Mouse (Mus musculus) liver (tissue): ENCODE measurements at regions not wholly inside any gene's neighbourhood (a gene's known extent, or its start where the extent isn't known, plus 50 kb on each side); places are given as distances from the start of the nearest gene placed in this dataset.

Source experiments
- DNase-seq: peaks from one replicate; pipeline ENCODE4 v3.0.0-alpha.2; 2020; ENCODE audit warnings: mixed read lengths

- no peak for DNase-seq
Observed at GRCm38 (mm10) chr3:9200156-9200555, 409.7 kb downstream of the Zfp704 start.

DNA sequence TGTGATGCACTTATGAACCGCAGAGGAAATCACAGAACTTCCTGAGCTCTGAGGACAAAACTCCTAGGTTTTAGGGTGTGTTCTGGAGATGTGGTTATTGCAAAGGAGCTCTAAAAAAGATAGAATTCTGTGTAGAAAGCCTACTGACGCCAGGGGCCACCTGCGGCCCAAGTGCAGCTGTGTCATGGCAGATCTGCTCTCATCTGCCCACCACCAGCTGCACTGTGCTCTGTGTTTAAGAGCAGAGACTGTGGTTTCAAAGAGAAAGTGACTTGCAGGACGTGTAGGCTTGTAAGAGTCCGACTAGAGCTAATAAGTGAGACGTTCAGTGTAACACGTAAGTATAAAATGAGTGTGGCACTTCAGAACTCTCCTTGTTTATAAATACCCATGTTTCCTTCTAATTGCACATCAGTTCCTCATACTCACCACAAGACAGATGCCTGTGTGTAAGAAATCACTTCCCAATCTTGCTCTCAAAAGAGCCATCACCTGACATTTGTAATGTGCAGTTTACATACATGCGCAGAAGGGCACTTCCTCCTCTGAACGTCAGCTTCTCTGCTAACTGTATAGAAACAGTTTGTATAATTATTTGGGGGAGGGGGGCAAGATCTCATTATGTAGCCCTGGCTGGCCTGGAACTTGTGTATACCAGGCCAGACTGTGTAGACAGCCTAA is 411.1 kb downstream of the Zfp704 start:
- DNase-seq, result no peak

DNA sequence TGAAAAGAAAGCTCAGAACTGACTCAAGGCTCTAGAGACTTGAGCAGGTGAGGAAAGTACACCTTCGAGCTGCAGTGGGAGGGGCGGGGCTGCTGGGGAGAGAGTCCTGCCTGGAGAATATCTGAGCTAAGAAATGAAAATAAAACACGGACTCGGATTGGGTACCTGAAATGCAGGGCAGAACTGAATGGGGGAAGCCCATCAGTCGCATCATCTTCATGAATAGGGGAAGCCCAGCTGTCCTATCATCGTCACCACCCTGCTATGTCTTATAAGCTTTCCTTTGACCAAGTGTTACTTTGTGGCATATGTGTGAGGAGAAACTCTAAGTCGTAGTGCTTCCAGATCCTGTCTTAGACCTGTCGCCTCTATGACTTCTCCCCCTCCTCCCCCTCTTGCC is 414.1 kb downstream of the Zfp704 start:
- no peak for DNase-seq

DNA sequence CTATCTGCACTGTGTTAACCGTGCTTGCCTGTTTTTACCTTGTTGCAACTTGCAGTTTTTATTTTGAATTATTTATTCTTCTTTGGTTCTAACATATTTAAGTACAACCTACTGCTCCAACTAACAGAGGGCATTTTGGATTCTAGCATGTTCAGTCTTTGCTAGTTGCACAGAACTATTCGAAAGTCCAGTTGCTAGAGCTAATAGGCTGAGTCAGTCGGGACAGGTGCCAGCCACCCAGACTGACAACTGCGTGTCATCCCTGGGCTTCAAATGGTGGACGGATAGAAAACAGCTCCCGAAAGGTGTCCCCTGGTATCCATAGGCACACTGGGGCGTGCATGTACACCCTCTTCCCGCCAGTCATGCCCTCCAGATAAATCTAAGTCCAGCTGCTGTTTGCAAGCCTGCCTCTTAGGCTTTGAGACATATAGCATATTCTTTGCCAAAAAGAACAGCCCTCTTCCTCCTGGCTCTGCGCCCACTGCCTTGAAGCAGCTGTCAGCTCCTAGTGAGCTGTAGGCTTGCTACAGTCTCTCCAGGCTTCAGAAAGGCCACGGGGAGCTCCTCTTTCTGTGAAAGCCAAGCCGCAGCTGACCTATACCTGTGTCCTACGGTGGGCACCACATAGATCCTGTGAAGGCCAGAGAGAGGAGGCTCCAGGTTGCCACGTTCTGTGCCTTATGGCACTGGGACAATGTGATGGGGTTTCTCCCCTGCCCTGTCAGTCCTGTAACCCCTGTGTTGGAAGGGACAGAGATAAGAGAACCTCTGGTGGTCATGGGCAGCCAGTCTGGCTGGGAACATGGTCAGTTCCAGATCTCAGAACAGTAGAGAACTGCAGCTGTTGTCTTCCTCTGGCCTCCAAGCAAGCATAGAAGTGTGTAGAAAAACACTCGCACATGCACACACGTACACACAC is 420.3 kb downstream of the Zfp704 start:
- DNase-seq, result peak; percentile 26

GRCm38 (mm10) chr3:9186364-9187120 is 423.3 kb downstream of the Zfp704 start:
- no peak for DNase-seq

- no peak for DNase-seq
Observed at GRCm38 (mm10) chr3:9181576-9181975, 428.3 kb downstream of the Zfp704 start.

GRCm38 (mm10) chr3:9179641-9180040 is 430.2 kb downstream of the Zfp704 start:
- no peak for DNase-seq

DNA sequence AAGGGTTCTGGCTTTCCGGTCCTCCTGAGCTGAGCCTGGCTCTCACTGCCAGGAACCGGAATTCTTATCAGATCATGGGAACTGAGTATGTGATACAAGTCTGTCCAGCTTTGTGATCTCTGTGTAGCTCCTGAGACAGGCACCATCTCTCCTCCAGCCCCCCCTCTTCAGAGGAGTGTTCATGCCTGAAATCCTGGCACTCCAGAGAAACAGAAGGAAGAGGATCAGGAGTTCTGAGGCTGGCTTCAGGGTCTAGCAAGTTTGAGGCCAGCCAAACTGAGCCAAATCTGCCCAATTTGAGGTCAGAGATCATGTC is 435.4 kb downstream of the Zfp704 start:
- no peak for DNase-seq

DNA sequence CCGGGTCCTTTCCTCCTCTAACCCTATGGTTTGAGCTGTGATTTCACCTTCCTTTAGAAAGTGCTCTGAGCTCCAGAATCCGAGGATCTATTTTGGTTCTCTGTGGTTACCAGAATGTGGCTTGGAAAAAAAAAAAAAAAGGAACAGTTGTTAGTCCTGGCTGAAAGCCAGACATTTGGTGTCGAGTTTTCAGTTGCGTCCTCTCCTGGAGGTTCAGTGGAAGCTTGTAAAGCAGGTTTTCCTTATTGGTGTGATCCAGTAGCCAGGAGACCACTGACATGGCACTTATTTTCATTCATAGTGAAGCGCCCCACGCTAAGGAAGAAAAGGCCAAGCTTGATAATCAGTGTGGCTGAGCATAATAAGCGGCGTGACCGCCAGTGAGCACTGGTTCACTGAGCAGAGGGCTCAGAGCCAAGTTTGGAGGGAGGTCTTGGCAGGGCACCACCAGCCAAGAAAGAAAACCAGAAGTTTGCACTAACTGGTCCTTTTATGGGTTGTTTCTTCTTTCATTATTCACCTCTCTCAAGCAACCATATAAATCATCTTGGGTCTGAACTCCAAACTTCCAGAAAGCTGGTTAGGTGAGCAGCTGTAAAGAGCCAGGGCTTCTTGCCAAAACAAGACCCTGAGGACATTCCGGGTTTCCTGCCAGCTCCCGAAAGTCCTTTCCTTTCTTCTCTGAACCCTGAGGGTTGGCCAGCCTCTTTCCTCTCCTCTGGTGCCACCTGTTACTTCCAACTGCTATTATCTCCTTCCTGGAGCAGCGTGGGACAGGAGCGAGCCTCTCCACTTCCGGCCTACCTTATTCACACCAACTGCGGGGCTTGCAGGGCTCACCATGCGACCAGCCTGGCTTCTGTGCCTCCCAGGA is 436.0 kb downstream of the Zfp704 start:
- no peak for DNase-seq

DNA sequence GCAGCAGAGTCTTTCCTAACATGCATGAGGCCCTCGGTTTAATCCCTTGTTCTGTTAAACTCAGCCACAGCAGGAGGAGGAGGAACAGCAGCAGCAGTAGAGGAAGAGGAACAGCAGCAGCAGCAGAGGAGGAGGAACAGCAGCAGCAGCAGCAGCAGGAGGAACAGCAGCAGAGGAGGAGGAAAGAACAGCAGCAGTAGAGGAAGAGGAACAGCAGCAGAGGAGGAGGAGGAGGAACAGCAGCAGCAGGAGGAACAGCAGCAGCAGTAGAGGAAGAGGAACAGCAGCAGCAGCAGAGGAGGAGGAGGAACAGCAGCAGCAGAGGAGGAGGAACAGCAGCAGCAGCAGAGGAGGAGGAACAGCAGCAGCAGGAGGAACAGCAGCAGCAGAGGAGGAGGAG is 437.9 kb downstream of the Zfp704 start:
- no peak for DNase-seq

DNA sequence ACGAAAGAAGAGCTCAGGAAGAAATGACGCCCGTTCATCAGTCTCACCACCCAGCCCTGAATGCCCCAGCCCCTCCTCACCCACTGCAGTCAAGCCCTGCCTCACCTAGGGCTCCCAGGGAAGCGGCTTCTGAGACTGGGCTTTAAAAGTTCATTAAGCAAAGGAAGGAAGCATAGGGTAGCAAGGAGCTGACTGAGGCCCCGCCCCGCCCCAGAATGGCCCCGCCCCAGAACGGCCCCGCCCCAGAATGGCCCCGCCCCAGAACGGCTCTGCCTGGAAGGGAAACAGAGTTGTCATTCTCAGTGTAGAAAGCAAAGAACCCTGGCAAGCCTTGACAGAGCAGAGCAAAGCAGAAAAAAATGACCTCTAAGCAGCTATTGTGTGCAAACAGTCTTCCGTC is 440.9 kb downstream of the Zfp704 start:
- DNase-seq, result peak; percentile 29

DNA sequence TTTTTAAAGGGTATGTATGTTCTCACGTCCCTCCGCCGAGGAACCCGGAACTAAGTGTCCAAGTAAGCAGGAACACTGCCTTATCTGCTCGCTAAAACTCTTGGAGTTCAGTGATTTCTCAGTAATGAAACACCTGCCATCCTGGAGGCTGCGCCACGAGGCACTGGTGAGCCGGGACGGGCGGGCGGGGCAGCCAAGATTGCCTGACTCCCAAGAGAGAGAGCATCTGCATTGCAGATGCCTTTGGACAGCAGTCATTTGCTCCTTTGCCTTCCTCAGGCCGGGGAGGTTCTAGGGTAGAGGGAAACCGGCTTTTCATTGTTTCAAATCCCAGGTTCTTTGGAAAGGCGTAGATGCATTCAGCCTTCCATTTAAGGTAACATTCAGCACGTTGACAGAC is 450.8 kb downstream of the Zfp704 start:
- DNase-seq, result no peak

- no peak for DNase-seq
Observed at GRCm38 (mm10) chr3:9154172-9154571, 455.7 kb downstream of the Zfp704 start.

- no peak for DNase-seq
Observed at GRCm38 (mm10) chr3:9153690-9154089, 456.2 kb downstream of the Zfp704 start.

DNA sequence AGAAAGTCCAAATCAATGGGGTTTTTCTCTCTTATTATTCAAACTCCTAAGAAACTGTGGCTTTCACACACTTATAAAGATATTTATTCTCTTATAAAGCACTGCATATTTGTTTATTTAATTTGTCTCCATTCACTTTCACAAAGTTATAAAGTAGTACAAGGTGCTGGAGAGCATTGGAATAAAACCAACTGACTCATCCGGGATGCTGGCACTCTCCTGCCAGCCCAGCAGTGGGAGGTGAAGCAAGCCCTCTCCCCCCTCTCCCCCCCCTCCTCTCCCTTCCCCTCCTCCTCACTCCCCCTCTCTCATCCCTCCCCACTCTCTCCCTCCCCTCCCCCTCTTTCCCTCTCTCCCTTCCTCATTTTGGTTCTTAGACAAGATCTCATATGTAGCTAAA is 457.6 kb downstream of the Zfp704 start:
- no peak for DNase-seq

DNA sequence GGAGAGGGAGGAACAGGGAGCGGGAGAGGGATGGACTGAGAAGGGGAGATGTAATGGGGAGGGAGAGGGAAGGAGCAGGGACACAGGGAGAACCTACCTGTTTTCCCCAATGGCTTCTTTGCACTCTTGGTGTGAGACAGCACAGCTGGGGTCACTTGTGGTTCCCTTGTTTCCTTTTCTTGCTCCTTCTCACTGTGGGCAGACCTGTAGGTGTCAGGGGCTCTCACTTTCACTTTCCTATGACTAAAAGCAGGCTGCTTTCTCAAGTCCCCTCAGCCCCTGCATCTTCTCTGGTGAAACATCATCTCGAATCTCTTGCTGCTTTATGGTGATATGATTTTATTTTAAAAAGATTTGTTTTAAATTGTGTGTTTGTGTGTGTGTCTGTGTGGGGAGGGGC is 458.3 kb downstream of the Zfp704 start:
- DNase-seq, result no peak

GRCm38 (mm10) chr3:9148605-9149004 is 461.3 kb downstream of the Zfp704 start:
- DNase-seq, result no peak

DNA sequence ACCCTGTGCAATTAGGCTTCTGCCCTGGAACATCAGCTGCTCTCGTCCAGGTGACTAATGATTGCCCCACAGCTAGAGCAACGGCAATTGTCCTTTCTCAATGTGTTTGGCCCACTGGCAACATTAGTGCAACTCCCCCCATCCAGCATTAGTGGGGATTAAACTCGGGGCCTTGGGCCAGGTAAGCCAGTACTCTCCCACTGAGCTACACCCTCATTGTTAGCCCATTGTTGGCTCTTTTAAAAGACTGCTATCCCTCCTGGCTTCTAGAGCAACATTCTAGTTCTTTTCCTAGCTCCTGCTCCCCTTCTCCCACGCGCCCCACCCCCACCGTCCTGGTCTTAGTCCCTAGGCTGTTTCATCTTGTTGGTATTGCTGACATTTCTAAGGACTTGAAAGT is 463.4 kb downstream of the Zfp704 start:
- DNase-seq, result no peak

DNA sequence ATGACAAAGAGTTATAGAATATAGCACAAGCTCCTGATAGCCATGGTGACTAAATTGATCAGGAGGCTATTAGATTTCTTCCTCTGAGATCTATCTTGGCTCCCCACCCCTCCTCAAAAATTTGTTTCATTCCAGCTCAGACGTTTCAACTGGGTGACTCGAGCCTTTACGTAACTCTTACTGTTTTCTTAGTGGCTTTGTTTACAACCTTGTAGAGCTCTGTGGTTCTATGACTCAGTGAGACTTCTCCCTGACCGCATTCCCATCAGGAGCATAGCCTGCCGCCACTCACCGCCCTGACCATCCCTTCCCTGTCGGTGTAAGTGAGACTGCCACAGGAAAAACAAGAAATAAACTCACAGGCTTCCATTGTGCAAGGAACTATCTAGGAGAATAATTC is 464.3 kb downstream of the Zfp704 start:
- no peak for DNase-seq

GRCm38 (mm10) chr3:9141836-9142235 is 468.0 kb downstream of the Zfp704 start:
- DNase-seq, result no peak

GRCm38 (mm10) chr3:9137131-9137874 is 472.6 kb downstream of the Zfp704 start:
- DNase-seq, result no peak

DNA sequence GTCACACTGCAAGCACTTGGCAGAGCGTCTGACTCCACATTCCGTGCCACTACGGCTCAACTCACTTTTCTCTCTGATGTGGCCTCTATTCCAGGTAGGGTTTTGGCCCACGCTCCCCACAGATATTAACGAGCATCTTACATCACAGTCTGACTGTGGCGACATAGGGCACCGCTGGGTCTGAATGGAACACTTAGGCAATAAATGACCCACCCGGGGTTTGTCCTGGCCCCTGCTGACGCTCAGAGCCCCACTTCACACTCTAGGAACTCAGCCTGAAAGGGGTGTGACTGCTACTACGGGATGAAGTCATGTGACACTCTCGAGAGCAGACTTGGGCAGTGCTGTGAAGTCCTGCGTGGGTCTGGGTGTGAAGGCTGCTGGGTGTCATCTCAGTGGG is 475.9 kb downstream of the Zfp704 start:
- no peak for DNase-seq
